Mouse (Mus musculus) erythroblast, embryonic 14.5 days (primary cell): ENCODE data around the gene Tmbim1.

ENCODE experiments used
- GATA1 ChIP-seq: IDR thresholded peaks from 2 replicates; pipeline ENCODE4 v1.6.1; 2012; ENCODE audit warnings: low read length, inconsistent platforms, mixed read lengths
- TAL1 ChIP-seq: IDR thresholded peaks from 3 replicates; pipeline ENCODE4 v1.6.1; 2012; ENCODE audit warnings: low read length, inconsistent platforms, mixed read lengths

DNA sequence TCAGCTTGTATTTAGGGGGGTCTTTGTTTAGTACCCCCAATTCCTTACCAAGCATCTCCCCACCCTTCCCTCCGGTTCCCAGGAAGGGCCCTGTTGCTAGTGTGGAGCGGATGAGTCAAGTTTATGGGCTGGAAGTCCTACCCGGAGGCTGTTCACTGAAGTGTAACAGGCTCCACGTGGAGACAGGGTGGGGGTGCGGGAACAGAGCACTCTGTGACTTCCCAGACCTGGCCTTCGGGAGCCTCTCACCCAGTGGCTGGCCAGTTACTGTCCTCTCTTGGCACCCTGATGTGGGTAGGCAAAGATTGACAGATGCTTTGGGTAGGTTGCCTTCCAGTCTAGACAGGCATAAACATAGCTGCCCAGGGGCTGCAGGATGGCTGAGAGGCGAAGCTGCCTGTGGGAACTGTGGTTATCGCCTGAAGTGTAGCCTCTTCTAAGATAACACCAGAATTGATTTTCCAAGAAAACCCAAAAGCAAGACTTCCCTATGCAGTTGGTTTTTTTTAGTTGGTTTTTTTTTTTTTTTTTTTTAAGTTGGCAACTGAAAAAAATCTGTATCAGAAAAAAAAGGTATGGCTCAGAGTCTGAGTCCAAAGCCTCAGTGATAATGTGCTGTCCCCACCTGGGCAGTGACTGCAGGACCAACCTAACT, 27.4 kb downstream of the Tmbim1 start:
- TF ChIP-seq GATA1 (no peak), TAL1 (no peak)
